Mouse (Mus musculus) spleen, adult 2 months (tissue): ENCODE measurements around the gene Tspan15.

Source experiments
- CTCF ChIP-seq: fragments of 200-500 bp; IDR thresholded peaks from 2 replicates; pipeline ENCODE4 v1.5.1; 2011; ENCODE audit warnings: mild to moderate bottlenecking, inconsistent platforms; ENCODE audit not compliant: insufficient read depth, insufficient read length, insufficient replicate concordance; ENCODE audit errors: extremely low read depth
- POLR2A ChIP-seq: fragments of 200-500 bp; IDR thresholded peaks from 2 replicates; pipeline ENCODE4 v1.6.1; 2011; ENCODE audit warnings: low read depth, low read length, inconsistent platforms

GRCm38 (mm10) chr10:62147466-62148248, 83.4 kb downstream of the Tspan15 start:
- TF ChIP-seq CTCF (no peak), POLR2A (no peak)
